Mouse (Mus musculus) thymus, postnatal 14 days (tissue): ENCODE results near the gene Cntn2.

Experiments
- DNase-seq: peaks from one replicate; pipeline ENCODE4 v3.0.0; 2021

Gene Cntn2

DNA sequence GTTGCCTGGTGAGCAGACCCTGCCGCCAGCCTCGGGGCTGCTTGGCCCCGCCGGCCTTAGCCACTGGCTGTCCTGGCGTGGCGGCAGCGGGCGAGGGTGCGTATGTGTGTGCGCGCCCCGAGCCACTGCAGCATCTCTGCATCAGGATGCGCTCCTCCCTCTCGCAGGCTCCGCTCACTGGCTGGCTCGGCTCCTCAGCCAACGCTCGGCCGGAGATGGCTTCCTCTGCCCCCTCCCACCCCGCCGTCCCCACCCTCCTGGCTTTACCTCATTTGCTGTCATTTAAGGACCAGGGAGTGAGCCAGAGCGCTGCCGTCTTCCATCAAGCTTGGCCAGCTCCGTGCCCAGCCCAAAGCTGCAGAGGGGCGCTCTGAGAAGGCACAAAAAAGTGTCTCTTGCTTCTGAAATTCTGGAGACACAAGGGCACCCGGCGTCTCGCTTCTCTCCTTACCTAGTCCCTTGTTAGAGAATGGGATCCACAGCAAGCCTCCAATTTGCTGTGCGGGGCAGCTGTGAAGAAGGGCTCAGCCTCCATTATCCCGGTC is at the start of gene Cntn2:
Gene Cntn2 (minus strand): TSS at position 495 of the 545 bp plus-strand sequence.
- DNase-seq = no peak

DNA sequence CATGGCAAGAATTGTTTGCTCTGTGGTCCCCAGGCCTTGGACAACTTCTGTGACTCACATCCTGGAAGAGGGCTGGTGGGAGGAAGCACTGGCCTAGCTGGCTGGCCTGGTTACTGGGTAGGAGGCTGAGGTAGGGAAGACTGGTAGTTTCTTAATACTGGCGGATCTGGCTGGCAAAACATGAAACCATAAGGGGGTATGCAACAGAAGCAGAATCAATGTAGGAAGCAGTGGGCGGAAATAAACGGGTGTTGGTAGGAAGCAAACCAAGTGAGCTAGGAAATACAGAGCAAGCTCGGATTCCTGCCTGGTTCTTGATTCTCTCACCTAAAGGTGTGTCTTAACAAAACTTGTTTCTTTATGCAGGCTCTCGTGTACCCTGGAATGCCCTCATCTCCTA is 49.1 kb upstream of the Cntn2 start:
- DNase-seq = no peak

- no peak for DNase-seq
Observed at GRCm38 (mm10) chr1:132591399-132591930, 48.4 kb upstream of the Cntn2 start.

DNA sequence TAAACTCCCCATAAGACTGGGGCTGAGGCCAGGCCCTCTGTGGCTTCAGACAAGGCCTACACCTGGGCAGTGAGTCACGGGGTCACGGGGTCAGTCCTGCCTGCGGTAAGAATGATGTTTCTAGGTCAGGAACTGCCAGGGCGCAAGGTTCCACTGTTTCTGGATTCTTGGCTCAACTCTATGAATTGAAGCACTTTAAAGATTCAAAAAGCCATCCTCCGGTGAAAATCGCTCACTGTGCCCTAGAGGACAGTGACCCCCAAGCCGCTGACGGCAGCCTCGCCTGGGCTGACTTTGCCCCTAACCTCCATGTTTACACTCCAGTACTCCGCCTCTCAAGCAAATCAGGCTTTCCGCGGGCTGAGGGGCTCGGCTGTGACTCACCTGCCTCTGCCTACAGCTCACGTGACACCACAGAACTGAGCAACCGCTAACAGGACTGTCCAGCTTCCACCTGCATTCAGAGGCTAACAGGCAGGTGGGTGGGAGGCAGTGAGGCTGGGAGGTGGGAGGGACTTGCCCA is 43.7 kb upstream of the Cntn2 start:
- DNase-seq = no peak

GRCm38 (mm10) chr1:132585376-132585775 is 42.3 kb upstream of the Cntn2 start:
- DNase-seq = no peak

DNA sequence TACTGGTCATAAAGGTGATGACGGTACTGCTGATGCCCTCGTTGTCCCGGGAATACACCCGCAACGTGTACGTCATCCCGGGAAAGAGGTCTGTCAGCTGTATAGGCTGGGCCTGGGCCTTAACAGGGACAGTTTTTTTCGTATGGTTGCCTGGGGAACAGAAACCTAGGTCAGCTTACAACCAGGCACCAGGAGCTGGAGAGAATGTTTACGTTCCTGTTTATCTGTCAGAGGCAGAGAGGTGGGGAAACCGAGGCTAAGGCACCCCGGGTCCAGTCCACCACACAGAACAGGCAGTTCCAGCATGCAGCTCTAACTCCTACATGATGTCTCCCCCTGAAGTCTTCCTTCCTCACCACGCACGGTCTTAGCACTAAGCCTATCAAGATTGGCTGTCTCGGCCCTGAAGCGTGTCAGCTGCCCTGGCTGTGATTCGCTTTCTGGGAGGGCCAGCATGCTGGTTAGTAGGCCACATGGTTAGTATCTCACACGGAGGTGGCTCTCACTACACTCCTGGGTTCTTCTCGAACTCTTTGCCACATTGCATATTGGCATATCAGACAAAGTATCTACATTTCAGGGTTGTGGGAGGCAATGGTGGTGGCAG is 40.0 kb upstream of the Cntn2 start:
- no peak for DNase-seq

DNA sequence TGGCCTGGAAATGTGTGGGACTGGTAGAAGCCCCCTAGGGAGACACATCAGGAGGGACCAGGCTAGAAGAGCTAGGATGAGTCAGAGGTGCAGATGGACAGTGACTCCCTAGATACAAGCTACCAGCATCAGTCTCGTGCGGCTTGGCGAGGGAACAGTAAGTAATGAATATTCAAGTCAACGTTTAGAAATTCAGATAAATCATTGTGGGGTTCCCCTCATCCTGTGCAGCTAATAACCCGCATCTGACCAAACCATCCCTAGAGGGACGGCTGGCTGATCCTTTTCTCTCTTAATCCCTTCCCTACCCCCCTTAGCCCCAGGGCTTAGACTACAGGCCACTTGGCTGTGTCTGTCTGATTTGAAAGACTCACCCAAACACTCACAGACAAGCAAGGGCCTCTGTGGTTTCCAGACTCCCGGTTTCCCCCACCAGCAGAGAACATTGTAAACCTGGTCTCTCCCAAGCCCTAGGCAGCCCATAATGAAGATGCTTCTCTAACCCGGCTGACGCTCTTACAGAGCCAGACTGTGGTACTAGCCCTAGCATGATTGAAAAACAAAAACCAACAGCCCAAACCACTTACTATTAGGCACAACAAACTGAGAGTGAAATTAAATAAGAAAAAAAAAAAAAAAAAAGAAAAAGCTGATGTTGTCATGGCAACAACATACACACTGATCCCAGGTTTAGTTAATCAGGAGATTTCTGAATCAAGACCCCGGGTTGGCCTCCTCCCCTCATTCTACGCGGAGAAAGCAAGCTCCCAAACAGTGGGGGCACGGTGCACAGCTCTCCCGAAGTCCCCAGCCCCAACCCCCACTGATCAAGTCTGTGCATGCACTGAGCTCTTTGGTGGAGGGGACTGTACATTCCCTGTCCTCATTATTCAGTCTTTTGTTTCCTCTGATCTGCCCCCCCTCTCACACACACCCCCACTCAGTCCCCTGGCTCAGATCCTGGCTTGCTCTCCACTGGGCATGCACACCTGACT is 39.1 kb upstream of the Cntn2 start:
- DNase-seq = no peak

GRCm38 (mm10) chr1:132580063-132580462 is 37.0 kb upstream of the Cntn2 start:
- DNase-seq = no peak

GRCm38 (mm10) chr1:132576845-132577244 is 33.8 kb upstream of the Cntn2 start:
- DNase-seq = no peak

GRCm38 (mm10) chr1:132572851-132573250 is 29.8 kb upstream of the Cntn2 start:
- no peak for DNase-seq

- DNase-seq = no peak
Observed at GRCm38 (mm10) chr1:132571613-132572012, 28.6 kb upstream of the Cntn2 start.

DNA sequence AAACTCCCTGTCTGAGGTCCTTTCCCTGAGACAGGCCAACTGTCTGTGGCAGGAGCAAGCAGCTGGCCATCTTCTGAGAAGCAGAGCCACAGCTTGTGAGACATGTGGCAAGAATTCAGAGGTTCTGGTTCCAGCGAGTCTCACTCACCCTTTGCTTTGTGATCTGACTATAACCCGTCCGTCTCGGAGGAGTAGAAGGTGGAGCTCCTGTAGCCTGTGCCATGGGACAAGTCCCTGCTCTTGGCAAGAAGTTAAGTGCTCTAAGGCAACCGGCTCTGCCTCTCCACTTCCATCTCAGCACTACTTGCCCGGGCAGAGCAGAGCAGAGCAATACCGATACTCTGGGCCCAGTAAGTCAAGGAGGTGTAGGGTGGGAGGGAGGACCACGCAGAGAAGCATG is 27.9 kb upstream of the Cntn2 start:
- DNase-seq = no peak

DNA sequence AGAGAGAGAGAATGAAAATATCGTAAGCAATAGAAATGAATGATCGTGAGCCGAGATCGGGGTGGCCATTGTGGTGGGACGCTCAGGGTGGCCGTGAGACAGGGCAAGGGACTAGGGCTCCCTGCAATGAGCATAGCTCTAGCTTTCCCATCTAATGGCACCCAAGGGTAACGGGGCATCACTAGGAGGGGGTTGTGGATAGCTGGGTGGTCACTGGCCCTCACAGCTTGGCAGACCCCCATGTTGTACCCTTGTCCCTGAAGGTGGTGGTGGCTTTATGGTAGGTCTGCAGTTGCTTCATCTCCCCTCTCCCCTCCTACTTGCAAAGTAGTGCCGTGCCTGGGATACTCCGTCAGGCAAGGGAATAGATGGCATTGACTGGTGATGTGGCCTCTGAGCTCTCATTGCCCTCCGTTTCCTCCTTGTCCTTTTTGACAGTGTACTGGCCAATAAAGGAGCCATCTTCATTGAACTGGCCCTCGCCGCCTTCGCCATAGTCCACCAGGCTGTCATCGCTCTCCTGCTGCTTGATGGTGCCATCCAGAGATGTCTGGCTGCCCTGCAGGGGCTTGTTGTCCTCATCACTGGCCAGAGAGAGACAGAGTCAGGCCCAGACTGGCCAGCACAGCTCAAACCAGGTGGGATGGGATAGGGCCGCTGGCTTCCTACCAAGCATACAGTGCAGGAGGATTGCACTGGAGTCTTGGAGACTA is 27.2 kb upstream of the Cntn2 start:
- DNase-seq = no peak

- DNase-seq = no peak
Observed at GRCm38 (mm10) chr1:132569516-132569915, 26.5 kb upstream of the Cntn2 start.

DNA sequence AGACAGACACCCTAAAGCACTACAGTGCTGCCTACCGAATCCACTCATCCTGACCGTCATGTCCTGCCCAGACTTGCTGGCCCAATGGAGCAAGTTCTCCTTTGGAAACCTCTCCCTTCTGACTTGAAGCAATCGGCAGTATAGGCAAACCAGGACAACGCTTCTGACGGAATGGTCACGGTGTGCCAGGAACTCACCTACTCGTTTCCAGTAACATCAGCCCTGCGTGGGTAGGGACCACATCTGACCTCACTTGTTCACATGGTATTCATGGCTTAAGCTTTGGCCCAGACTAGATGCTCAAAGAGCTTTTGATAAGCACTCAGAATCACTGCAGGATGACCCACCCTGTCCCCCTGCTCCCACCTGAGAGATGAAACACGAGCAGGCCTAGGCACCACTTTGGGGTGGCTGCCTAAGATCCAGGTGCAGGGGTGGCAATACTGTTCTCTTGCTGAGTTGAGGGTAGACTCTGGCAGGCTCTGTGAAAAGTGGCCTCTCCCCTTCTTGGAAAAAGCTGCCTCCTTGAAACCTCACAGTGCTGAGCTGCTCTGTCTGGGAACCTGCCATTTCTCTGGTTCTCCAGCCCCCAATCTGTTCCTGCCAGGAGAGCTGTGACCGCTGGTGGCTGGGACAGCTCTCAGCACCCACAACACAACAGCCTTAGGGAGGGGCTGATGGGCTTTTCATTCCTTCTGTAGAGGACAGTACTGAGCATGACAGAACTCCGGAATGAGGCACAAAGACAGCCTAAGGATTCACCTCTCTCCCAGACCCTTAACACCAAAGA is 24.5 kb upstream of the Cntn2 start:
- DNase-seq = no peak

- DNase-seq = no peak
Observed at GRCm38 (mm10) chr1:132565766-132566165, 22.7 kb upstream of the Cntn2 start.

GRCm38 (mm10) chr1:132564946-132565345 is 21.9 kb upstream of the Cntn2 start:
- DNase-seq = no peak

- no peak for DNase-seq
Observed at GRCm38 (mm10) chr1:132562337-132562795, 19.3 kb upstream of the Cntn2 start.

DNA sequence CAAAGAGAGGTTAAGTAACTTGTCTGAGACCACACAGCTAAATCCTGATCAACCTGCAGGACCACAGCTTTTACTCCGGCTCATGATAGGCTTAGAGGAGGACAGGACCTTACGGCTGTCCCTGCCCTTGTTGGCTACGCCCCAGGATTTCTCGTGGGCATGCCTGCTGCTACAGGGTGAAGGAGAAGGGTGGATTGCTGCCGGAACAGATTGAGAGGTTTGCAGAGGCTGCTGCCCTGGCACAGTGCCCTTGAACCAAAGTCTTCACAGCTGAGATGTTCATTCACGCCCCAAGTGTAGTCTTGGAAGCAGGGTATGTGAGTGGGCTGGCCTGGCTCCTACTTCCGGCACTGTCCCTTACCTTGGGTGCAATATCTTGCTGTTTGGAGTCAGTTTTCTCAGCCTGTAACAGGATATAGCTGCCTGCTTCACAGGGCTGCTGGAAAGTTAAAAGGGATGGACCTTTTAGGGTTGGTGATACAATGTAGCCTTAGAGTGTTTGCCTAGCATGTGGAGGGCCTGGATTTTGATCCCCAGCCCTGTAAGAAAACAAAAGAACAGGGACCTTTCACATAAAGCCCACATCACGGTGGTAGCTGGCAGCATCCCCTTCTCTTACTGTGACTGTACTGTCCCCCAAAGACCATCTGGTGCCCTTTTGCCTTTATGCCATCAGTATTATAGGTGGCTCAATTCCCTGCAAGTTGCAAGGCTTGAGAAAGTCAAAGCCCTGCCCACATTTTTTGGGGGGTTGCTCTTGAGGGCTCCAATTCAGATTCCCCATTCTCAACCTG is 18.0 kb upstream of the Cntn2 start:
- no peak for DNase-seq

DNA sequence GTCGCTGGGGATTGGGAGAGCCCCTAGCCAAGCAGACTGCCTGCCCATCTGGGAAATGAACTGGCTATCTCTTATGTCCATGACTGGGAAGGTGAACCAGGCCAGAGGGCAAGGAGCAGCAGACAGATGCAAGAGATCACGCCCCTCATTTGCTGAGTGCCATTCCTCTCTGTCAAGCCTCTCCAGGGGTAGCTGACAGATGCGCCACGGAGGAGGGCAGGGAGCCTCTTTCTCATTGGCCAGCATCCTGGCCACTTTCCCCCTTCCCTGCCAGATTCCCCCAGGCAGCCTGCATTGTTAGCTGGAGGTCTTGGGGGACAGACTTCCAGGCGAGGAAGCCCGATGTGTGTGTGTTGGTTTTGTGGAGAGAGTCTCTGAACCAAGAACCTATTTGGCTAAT is 16.0 kb upstream of the Cntn2 start:
- DNase-seq = no peak
